Mouse (Mus musculus): Measurements from ENCODE around the gene Arid5b.

- TF ChIP-seq CTCF (IDR thresholded peaks at IDR 0.05; ENCODE audit: low read depth): no peak
- TF ChIP-seq EP300 (IDR thresholded peaks at IDR 0.05; ENCODE audit: low read depth): no peak
Measured at GRCm38 (mm10) chr10:68214809-68215468, 63.6 kb downstream of the Arid5b start.

All from liver, postnatal 0 days (tissue).